Mouse (Mus musculus): ENCODE data around the gene Padi4. TPM values are rescaled to one million over a fixed set of nuclear protein-coding genes. Genes with fewer than 3 reads are reported as not detected.

Gene Padi4
- polyA plus RNA-seq, 1 experiment = 0.61 TPM

DNA sequence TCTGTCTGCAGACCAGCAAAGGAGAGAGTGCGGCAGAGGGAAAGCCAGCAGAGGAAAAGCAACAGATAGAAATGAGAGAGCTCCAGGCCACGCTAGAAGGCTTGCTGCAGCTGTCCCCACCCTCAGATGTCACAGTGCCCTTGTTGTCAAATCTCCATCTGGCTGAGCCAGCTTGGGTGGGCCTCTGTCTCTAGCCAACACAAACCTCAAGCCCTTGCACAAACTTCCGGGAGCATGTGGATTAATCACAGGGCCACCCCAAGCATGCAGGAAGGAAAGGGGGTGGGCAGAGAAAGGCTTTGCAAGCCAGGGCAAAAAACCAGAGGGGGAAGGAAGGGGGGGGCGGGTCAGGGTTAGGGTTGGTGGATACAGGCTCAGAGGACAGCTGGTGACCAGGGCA lies 13.4 kb upstream of the Padi4 start:
- H3K27ac ChIP-seq (ENCODE audit: control insufficient read depth, insufficient read depth, low read depth, low read length) = no peak overlapping the region
- H3K4me1 ChIP-seq (ENCODE audit: control insufficient read depth, insufficient read depth, low read length) = no peaks in the 10 kb centered on the region; the same call in 1 of the 2 replicates
- TF ChIP-seq POLR2A (IDR thresholded peaks at IDR 0.05; ENCODE audit: control insufficient read depth, low read depth, low read length) = no peak
- no peak for TF ChIP-seq CTCF (IDR thresholded peaks at IDR 0.05; ENCODE audit: control insufficient read depth, insufficient read depth, insufficient replicate concordance, low read depth, low read length)
- no peaks in the 10 kb centered on the region for H3K27me3 ChIP-seq (ENCODE audit: control insufficient read depth, insufficient read depth, low read length)
- H3K4me3 ChIP-seq (ENCODE audit: control insufficient read depth, low read depth, low read length) = no peak overlapping the region
- no peaks in the 10 kb centered on the region for H3K36me3 ChIP-seq (ENCODE audit: control insufficient read depth, insufficient read depth, low read length)

DNA sequence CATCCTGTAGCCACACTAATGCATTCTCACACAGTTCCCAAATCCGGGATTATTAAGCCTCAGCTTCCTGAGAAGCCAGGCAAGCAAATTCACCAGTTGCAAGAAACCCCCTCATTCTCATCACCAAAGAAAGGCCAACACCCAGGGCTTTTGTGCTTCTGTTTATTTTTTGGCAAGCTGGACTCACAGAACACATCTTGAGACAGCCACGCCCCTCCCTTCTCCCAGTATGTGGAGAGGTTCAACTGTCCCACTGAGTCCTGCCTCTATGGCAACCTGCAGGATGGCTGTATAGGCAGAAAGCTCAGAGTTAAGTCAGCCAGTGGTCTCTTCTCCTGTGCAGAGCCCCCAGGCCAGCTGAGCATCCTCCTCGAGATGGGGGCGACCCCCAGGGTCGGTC lies 11.2 kb upstream of the Padi4 start:
- TF ChIP-seq CTCF (IDR thresholded peaks at IDR 0.05; ENCODE audit: control insufficient read depth, insufficient read depth, insufficient replicate concordance, low read depth, low read length) (no peak), POLR2A (IDR thresholded peaks at IDR 0.05; ENCODE audit: control insufficient read depth, low read depth, low read length) (no peak)
- Histone ChIP-seq H3K4me3 (ENCODE audit: control insufficient read depth, low read depth, low read length) (no peak overlapping the region), H3K27me3 (ENCODE audit: control insufficient read depth, insufficient read depth, low read length) (no peaks in the 10 kb centered on the region), H3K4me1 (ENCODE audit: control insufficient read depth, insufficient read depth, low read length) (no peaks in the 10 kb centered on the region; the same call in 1 of the 2 replicates), H3K36me3 (ENCODE audit: control insufficient read depth, insufficient read depth, low read length) (no peaks in the 10 kb centered on the region), H3K27ac (ENCODE audit: control insufficient read depth, insufficient read depth, low read depth, low read length) (no peak overlapping the region)

DNA sequence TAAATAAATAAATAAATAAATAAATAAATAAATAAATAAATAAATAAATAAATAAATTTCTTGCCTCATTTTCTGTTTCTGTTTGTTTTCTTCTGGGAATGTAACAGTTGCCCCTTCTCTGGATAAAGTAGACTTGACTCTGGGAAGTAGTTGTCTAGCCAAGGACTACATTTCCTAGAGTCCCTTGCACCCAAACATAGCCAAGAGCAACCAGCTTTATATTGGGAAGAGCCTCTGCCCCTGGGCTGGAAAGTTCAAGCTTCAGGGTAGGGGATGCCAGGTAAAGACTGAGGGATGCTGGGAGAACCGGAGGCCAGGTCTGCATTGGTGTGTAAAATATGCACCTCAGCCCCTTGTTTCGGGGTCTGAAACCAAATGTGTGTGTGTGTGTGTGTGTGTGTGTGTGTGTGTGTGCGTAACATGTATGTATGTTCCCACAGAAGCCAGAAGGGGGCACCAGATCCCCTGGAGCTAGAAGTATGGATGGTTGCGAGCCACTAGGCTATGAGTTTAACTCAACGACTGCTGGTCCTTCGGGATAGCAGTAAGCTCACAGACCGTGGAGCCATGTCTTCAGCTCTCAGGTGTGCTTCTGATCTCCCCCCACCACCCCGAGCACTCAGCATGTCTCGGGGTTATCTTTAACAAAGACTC lies 10.4 kb upstream of the Padi4 start:
- H3K27ac ChIP-seq (ENCODE audit: control insufficient read depth, insufficient read depth, low read depth, low read length) = no peak overlapping the region
- H3K4me3 ChIP-seq (ENCODE audit: control insufficient read depth, low read depth, low read length) = no peak overlapping the region
- no peaks in the 10 kb centered on the region; the same call in 1 of the 2 replicates for H3K4me1 ChIP-seq (ENCODE audit: control insufficient read depth, insufficient read depth, low read length)
- no peaks in the 10 kb centered on the region for H3K27me3 ChIP-seq (ENCODE audit: control insufficient read depth, insufficient read depth, low read length)
- no peak for TF ChIP-seq POLR2A (IDR thresholded peaks at IDR 0.05; ENCODE audit: control insufficient read depth, low read depth, low read length)
- TF ChIP-seq CTCF (IDR thresholded peaks at IDR 0.05; ENCODE audit: control insufficient read depth, insufficient read depth, insufficient replicate concordance, low read depth, low read length) = no peak
- no peaks in the 10 kb centered on the region for H3K36me3 ChIP-seq (ENCODE audit: control insufficient read depth, insufficient read depth, low read length)

DNA sequence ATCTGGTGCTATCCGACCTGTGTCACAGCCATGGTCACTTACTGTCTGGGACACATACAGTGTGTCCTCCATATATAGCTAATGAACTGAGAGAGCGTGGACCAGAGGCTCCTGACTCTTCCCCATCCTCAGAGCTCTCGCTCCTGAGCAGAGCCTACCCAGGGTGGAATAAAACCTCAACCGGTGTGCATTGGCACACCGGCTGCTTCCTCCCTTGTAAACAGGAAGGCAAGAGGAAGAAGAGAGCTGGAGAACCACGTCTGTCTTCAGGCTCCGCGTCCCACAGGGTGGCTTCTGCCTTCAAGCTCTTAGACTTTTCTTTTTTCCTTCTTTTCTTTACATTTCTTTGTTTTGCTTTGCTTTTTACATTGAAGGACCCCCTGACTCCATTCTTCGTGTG lies 8.8 kb upstream of the Padi4 start:
- TF ChIP-seq CTCF (IDR thresholded peaks at IDR 0.05; ENCODE audit: control insufficient read depth, insufficient read depth, insufficient replicate concordance, low read depth, low read length) (no peak), POLR2A (IDR thresholded peaks at IDR 0.05; ENCODE audit: control insufficient read depth, low read depth, low read length) (no peak)
- H3K27me3 ChIP-seq (ENCODE audit: control insufficient read depth, insufficient read depth, low read length) = no peaks in the 10 kb centered on the region
- H3K36me3 ChIP-seq (ENCODE audit: control insufficient read depth, insufficient read depth, low read length) = no peaks in the 10 kb centered on the region
- H3K27ac ChIP-seq (ENCODE audit: control insufficient read depth, insufficient read depth, low read depth, low read length) = no peak overlapping the region
- no peaks in the 10 kb centered on the region for H3K4me1 ChIP-seq (ENCODE audit: control insufficient read depth, insufficient read depth, low read length)
- H3K4me3 ChIP-seq (ENCODE audit: control insufficient read depth, low read depth, low read length) = no peak overlapping the region

DNA sequence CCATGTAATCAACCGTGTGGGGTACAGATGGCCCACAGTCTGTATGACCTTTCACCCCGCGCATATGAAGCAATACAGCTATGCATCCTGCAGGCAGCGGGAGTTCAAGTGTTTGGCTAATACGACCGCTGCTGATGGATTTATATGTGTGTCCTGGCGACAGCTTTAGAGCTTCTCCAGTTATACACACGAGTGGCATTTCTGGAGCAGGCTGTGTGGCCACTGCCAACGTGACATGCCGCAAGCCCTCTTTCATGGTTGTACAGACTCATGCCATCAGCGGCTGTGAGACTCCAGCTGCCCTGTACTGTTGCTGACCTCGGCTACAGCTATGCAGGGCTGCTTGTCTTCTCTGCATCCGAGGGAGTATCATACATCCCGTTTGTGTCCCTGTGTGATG lies 6.5 kb upstream of the Padi4 start:
- H3K27me3 ChIP-seq (ENCODE audit: control insufficient read depth, insufficient read depth, low read length) = no peaks in the 10 kb centered on the region
- H3K4me3 ChIP-seq (ENCODE audit: control insufficient read depth, low read depth, low read length) = no peak overlapping the region
- no peaks in the 10 kb centered on the region for H3K36me3 ChIP-seq (ENCODE audit: control insufficient read depth, insufficient read depth, low read length)
- no peak for TF ChIP-seq POLR2A (IDR thresholded peaks at IDR 0.05; ENCODE audit: control insufficient read depth, low read depth, low read length)
- TF ChIP-seq CTCF (IDR thresholded peaks at IDR 0.05; ENCODE audit: control insufficient read depth, insufficient read depth, insufficient replicate concordance, low read depth, low read length) = no peak
- no peaks in the 10 kb centered on the region for H3K4me1 ChIP-seq (ENCODE audit: control insufficient read depth, insufficient read depth, low read length)
- H3K27ac ChIP-seq (ENCODE audit: control insufficient read depth, insufficient read depth, low read depth, low read length) = no peak overlapping the region

DNA sequence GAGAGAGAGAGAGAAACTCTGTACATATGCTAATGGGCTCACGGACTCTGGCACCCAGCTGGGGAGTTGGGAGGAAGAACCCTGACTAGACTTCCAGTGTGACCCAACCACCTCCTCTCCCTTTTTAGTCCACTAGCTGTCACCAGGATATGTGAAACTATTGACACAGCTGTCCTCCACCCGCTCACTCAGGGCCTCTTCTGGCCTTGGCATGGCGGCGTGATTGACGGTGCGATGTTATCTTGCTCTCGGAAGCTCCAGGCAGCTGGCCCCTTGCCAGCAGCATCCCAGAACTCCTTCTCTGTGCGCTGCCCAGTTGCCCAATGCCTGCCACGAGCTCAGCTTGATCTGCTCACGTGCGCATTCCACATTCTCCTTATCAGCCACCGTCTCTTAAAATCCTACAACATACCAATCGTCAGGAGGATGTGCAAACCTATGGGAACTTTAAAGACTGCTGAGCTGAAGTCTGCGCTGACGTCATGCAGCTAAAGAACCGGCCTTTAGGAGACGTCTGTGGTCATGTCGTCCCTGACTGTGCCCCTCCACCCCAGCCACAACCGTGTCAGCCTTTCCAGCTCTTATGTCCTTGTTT lies 5.9 kb upstream of the Padi4 start:
- no peaks in the 10 kb centered on the region for H3K36me3 ChIP-seq (ENCODE audit: control insufficient read depth, insufficient read depth, low read length)
- no peaks in the 10 kb centered on the region for H3K27me3 ChIP-seq (ENCODE audit: control insufficient read depth, insufficient read depth, low read length)
- TF ChIP-seq POLR2A (IDR thresholded peaks at IDR 0.05; ENCODE audit: control insufficient read depth, low read depth, low read length) (no peak), CTCF (IDR thresholded peaks at IDR 0.05; ENCODE audit: control insufficient read depth, insufficient read depth, insufficient replicate concordance, low read depth, low read length) (no peak)
- H3K4me3 ChIP-seq (ENCODE audit: control insufficient read depth, low read depth, low read length) = no peak overlapping the region
- no peaks in the 10 kb centered on the region for H3K4me1 ChIP-seq (ENCODE audit: control insufficient read depth, insufficient read depth, low read length)
- no peak overlapping the region for H3K27ac ChIP-seq (ENCODE audit: control insufficient read depth, insufficient read depth, low read depth, low read length)

DNA sequence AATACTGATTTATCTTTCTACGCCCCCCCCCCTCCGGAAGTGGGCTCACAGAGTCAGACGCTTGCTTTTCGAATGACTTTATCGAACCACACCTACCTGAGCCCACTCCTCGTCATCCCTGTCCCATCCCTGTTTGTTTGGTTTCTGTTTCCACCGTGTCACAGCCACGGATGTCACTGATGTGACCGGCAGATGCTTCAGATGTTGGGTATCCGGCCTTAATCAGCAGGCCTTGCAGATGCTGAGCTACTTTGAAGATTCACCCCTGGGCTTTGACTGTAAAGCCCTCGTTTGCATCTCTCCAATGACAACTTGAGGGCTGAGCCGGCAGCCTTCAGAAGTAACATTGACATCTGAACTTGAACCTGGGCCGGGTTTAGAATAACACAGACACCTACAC lies 2.6 kb upstream of the Padi4 start:
- no peaks in the 10 kb centered on the region for H3K27me3 ChIP-seq (ENCODE audit: control insufficient read depth, insufficient read depth, low read length)
- no peaks in the 10 kb centered on the region for H3K36me3 ChIP-seq (ENCODE audit: control insufficient read depth, insufficient read depth, low read length)
- no peaks in the 10 kb centered on the region for H3K4me1 ChIP-seq (ENCODE audit: control insufficient read depth, insufficient read depth, low read length)
- H3K4me3 ChIP-seq (ENCODE audit: control insufficient read depth, low read depth, low read length) = no peak overlapping the region
- H3K27ac ChIP-seq (ENCODE audit: control insufficient read depth, insufficient read depth, low read depth, low read length) = no peak overlapping the region
- no peak for TF ChIP-seq POLR2A (IDR thresholded peaks at IDR 0.05; ENCODE audit: control insufficient read depth, low read depth, low read length)
- TF ChIP-seq CTCF (IDR thresholded peaks at IDR 0.05; ENCODE audit: control insufficient read depth, insufficient read depth, insufficient replicate concordance, low read depth, low read length) = no peak

Data from testis, adult 2 months (tissue).